Mouse (Mus musculus): ENCODE measurements at regions not wholly inside any gene's neighbourhood (a gene's known extent, or its start where the extent isn't known, plus 50 kb on each side); places are given as distances from the start of the nearest gene placed in this dataset.

GRCm38 (mm10) chr1:183504103-183504841 is 86.3 kb downstream of the Hhipl2 start:
- Histone ChIP-seq H3K4me3 (no peak overlapping the region), H3K4me2 (ENCODE audit: low read depth) (no peak overlapping the region), H3ac (ENCODE audit: control insufficient read depth, insufficient read length) (no peak overlapping the region), H3K27me3 (ENCODE audit: control insufficient read depth, insufficient read depth, insufficient read length) (no peaks in the 10 kb centered on the region), H3K36me3 (ENCODE audit: control insufficient read depth, insufficient read depth) (no peaks in the 10 kb centered on the region), H3K79me2 (ENCODE audit: control insufficient read depth, insufficient read depth) (no peaks in the 10 kb centered on the region)
- TF ChIP-seq MAX (IDR thresholded peaks at IDR 0.05; ENCODE audit: low read depth) (no peak), CEBPB (IDR thresholded peaks at IDR 0.05; ENCODE audit: insufficient read depth, poor library complexity, severe bottlenecking) (no peak), MYOG (IDR thresholded peaks at IDR 0.05; ENCODE audit: control insufficient read depth in 1 of 3, insufficient read depth in 1 of 3, insufficient read length in 2 of 3, low read depth in 2 of 3) (no peak), POLR2A (IDR thresholded peaks at IDR 0.05; ENCODE audit: insufficient read length, low read depth) (no peak)

GRCm38 (mm10) chr1:183507893-183508292 is 89.9 kb downstream of the Hhipl2 start:
- no peak overlapping the region for H3ac ChIP-seq (ENCODE audit: control insufficient read depth, insufficient read length)
- TF ChIP-seq POLR2A (IDR thresholded peaks at IDR 0.05; ENCODE audit: insufficient read length, low read depth) (no peak), TCF12 (IDR thresholded peaks at IDR 0.05; ENCODE audit: insufficient read depth, poor library complexity, severe bottlenecking) (no peak), CEBPB (IDR thresholded peaks at IDR 0.05; ENCODE audit: insufficient read depth, poor library complexity, severe bottlenecking) (no peak), E2F4 (IDR thresholded peaks at IDR 0.05; ENCODE audit: insufficient read depth) (no peak), MAX (IDR thresholded peaks at IDR 0.05; ENCODE audit: low read depth) (no peak), USF1 (IDR thresholded peaks at IDR 0.05; ENCODE audit: low read depth) (no peak), MYOD1 (IDR thresholded peaks at IDR 0.05; ENCODE audit: control insufficient read depth in 1 of 3, insufficient read length in 2 of 3, low read depth in 2 of 3) (no peak), TCF3 (IDR thresholded peaks at IDR 0.05; ENCODE audit: insufficient read length, low read depth) (no peak), MYOG (IDR thresholded peaks at IDR 0.05; ENCODE audit: control insufficient read depth in 1 of 3, insufficient read depth in 1 of 3, insufficient read length in 2 of 3, low read depth in 2 of 3) (no peak), REST (IDR thresholded peaks at IDR 0.05; ENCODE audit: insufficient read depth, insufficient read length) (no peak), SRF (IDR thresholded peaks at IDR 0.05; ENCODE audit: control insufficient read depth, insufficient read length, low read depth) (no peak), POLR2AphosphoS2 (IDR thresholded peaks at IDR 0.05; ENCODE audit: insufficient read length, low read depth) (no peak)

GRCm38 (mm10) chr1:183510759-183511158 is 92.7 kb downstream of the Hhipl2 start:
- no peaks in the 10 kb centered on the region for H3K36me3 ChIP-seq (ENCODE audit: control insufficient read depth, insufficient read depth)
- H3K4me2 ChIP-seq (ENCODE audit: low read depth): peak overlapping the region; percentile 69
- H3K27me3 ChIP-seq (ENCODE audit: control insufficient read depth, insufficient read depth, insufficient read length): no peaks in the 10 kb centered on the region
- H3K4me3 ChIP-seq: no peak overlapping the region
- H3ac ChIP-seq (ENCODE audit: control insufficient read depth, insufficient read length): no peak overlapping the region
- TF ChIP-seq POLR2A (IDR thresholded peaks at IDR 0.05; ENCODE audit: insufficient read length, low read depth) (no peak), CEBPB (IDR thresholded peaks at IDR 0.05; ENCODE audit: insufficient read depth, poor library complexity, severe bottlenecking) (peak; percentile 93)
- no peaks in the 10 kb centered on the region for H3K79me2 ChIP-seq (ENCODE audit: control insufficient read depth, insufficient read depth)

More at GRCm38 (mm10) chr1:183507893-183508292, 89.9 kb downstream of the Hhipl2 start:
- Histone ChIP-seq H3K4me2 (ENCODE audit: low read depth) (no peak overlapping the region), H3K36me3 (ENCODE audit: control insufficient read depth, insufficient read depth) (no peaks in the 10 kb centered on the region), H3K27me3 (ENCODE audit: control insufficient read depth, insufficient read depth, insufficient read length) (no peaks in the 10 kb centered on the region), H3K4me3 (no peak overlapping the region), H3K79me2 (ENCODE audit: control insufficient read depth, insufficient read depth) (no peaks in the 10 kb centered on the region)

DNA sequence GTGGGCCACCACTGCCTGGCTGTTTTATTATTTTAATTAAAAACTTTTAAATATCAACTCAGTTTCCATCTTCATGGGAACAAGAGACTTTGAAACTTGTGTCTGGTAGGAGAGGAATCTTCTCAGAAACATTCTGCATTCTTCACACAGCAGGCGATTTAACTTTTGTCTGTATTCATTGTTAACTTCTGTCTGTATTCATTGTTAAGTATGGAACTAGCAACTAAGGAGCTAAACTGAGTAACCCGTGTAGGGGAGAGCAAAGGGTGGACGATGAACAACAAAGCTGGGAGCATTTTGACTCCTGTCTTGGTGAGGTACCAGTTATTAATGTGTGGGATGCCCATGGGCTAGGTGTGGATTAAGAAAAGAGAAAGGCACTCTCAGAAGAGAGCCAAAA is 95.9 kb downstream of the Hhipl2 start:
- Histone ChIP-seq H3K79me2 (ENCODE audit: control insufficient read depth, insufficient read depth) (no peaks in the 10 kb centered on the region), H3K4me3 (no peak overlapping the region), H3ac (ENCODE audit: control insufficient read depth, insufficient read length) (no peak overlapping the region), H3K27me3 (ENCODE audit: control insufficient read depth, insufficient read depth, insufficient read length) (no peaks in the 10 kb centered on the region), H3K36me3 (ENCODE audit: control insufficient read depth, insufficient read depth) (no peaks in the 10 kb centered on the region), H3K4me2 (ENCODE audit: low read depth) (no peak overlapping the region)
- TF ChIP-seq POLR2A (IDR thresholded peaks at IDR 0.05; ENCODE audit: insufficient read length, low read depth) (no peak), TCF12 (IDR thresholded peaks at IDR 0.05; ENCODE audit: insufficient read depth, poor library complexity, severe bottlenecking) (no peak), MAX (IDR thresholded peaks at IDR 0.05; ENCODE audit: low read depth) (no peak), MYOG (IDR thresholded peaks at IDR 0.05; ENCODE audit: control insufficient read depth in 1 of 3, insufficient read depth in 1 of 3, insufficient read length in 2 of 3, low read depth in 2 of 3) (no peak), USF1 (IDR thresholded peaks at IDR 0.05; ENCODE audit: low read depth) (no peak), REST (IDR thresholded peaks at IDR 0.05; ENCODE audit: insufficient read depth, insufficient read length) (no peak), TCF3 (IDR thresholded peaks at IDR 0.05; ENCODE audit: insufficient read length, low read depth) (no peak), MYOD1 (IDR thresholded peaks at IDR 0.05; ENCODE audit: control insufficient read depth in 1 of 3, insufficient read length in 2 of 3, low read depth in 2 of 3) (no peak), POLR2AphosphoS2 (IDR thresholded peaks at IDR 0.05; ENCODE audit: insufficient read length, low read depth) (no peak), CEBPB (IDR thresholded peaks at IDR 0.05; ENCODE audit: insufficient read depth, poor library complexity, severe bottlenecking) (no peak), E2F4 (IDR thresholded peaks at IDR 0.05; ENCODE audit: insufficient read depth) (no peak), SRF (IDR thresholded peaks at IDR 0.05; ENCODE audit: control insufficient read depth, insufficient read length, low read depth) (no peak)

DNA sequence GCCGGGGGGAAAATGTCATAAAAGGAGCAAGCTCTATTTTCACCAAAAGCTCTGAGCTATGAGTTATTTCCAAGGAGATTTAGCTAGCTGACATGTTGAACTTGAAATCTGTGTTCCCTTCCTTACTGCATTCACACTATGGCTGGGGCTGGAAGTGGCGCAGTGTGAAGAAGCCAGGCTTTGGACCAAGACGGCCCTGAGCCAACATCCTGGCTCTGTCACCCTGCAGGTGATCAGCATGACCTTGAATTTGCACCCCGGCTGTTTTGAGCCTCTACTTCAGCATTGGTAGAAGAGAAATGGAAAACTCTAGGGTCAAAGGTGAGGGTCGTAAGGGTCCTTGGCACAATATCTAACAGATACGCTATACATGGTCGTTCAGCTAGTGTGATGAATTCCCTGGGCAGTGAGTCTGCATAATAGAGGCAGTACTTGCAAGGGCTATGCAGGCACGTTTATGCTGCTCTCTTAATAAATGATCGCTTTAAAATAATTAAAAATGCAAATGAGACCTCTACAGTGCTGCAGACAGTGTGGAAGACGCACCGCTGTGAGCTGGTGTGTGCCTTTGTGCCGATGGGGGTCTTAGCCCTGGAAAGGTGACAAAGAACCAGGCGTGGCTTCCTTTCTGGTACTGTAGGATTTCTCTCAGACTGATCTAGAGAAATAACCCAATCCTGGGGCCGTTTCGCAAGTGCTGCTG is 96.4 kb downstream of the Hhipl2 start:
- Histone ChIP-seq H3K36me3 (ENCODE audit: control insufficient read depth, insufficient read depth) (no peaks in the 10 kb centered on the region), H3ac (ENCODE audit: control insufficient read depth, insufficient read length) (no peak overlapping the region), H3K27me3 (ENCODE audit: control insufficient read depth, insufficient read depth, insufficient read length) (no peaks in the 10 kb centered on the region), H3K79me2 (ENCODE audit: control insufficient read depth, insufficient read depth) (no peaks in the 10 kb centered on the region), H3K4me3 (no peak overlapping the region), H3K4me2 (ENCODE audit: low read depth) (no peak overlapping the region)
- no peak for TF ChIP-seq TCF12 (IDR thresholded peaks at IDR 0.05; ENCODE audit: insufficient read depth, poor library complexity, severe bottlenecking)
